8 mouse cellular contexts compared by ENCODE assay signal in the genomic region with DNA sequence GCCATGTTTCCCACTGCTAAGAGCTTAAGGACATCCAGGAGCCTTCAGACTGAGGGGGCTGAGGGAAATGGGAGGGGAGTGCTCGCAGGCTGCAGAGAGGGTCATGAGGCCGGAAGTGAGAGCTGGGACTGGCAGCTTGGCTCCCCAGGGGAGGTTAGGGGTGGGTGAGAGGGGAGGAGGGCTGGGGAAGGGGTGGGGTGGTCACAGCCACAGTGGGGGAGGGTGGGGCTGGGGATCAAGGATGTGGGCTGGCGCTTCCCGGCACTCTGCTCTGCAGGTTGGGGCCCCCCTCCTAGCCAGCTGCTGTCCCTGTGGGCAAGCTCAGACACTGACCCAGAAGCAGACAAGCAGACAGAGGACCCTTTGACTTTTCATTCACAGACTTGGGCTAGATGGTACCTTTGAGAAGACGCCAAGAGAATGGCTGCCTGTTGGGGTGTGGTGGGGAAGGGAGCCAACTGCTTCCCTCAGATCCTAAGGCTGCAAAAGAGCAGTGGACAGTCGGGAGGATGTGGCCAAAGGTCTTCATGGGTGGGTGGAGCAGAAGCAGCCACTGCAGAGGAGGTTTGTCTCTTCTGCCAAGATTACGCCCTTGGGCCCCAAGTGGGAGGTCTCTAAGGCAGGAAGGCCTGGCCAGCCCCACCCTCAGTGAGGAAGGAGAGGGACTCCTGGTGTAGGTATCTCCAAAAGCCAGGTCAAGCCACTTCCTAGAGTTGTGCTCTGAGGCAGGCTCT. TPM values are rescaled to one million over a fixed set of nuclear protein-coding genes. Genes with fewer than 3 reads are reported as not detected.
DNase-seq lines count a peak whose midpoint lies in the region; ATAC-seq and TF ChIP-seq lines count a peak whose summit lies in the region.

No protein-coding gene starts in this region.

- TF ChIP-seq CTCF in bone marrow, adult 2 months (IDR thresholded peaks at IDR 0.05; ENCODE audit: control insufficient read depth, insufficient read depth, low read length) = no peak

- peak overlapping the region; percentile 72 for H3K27ac ChIP-seq in hindbrain, embryonic 10.5 days
- H3K27ac ChIP-seq in hindbrain, embryonic 11.5 days (ENCODE audit: low read depth, low read length) = no peak overlapping the region
- peak overlapping the region; percentile 51 for H3K27ac ChIP-seq in bone marrow, adult 2 months (ENCODE audit: control insufficient read depth, insufficient read depth, low read depth, low read length, poor library complexity)
- H3K27ac ChIP-seq in heart, embryonic 11.5 days (ENCODE audit: low read depth, low read length) = peak overlapping the region; percentile 81
- peak overlapping the region; percentile 94 for H3K27ac ChIP-seq in kidney, embryonic 15.5 days
- peak overlapping the region; percentile 96 for H3K27ac ChIP-seq in stomach, embryonic 16.5 days (ENCODE audit: low read length)

- TF ChIP-seq POLR2A in bone marrow, adult 2 months (IDR thresholded peaks at IDR 0.05; ENCODE audit: borderline replicate concordance, control insufficient read depth, low read depth, low read length) = 0 out of 2 replicates have a peak, but pooled peaks have one; percentile 19

- H3K4me3 ChIP-seq in hindbrain, embryonic 10.5 days = peak overlapping the region; percentile 22; the same call in 1 of the 2 replicates
- no peak overlapping the region for H3K4me3 ChIP-seq in hindbrain, embryonic 11.5 days (ENCODE audit: low read depth, low read length)
- H3K4me3 ChIP-seq in bone marrow, adult 2 months (replicated peaks; ENCODE audit: control insufficient read depth, low read depth, low read length) = no peak overlapping the region
- peak overlapping the region; percentile 20 for H3K4me3 ChIP-seq in heart, embryonic 11.5 days (ENCODE audit: low read depth, low read length)
- peak overlapping the region; percentile 9; the same call in 1 of the 2 replicates for H3K4me3 ChIP-seq in kidney, embryonic 15.5 days (replicated peaks)
- H3K4me3 ChIP-seq in stomach, embryonic 16.5 days (replicated peaks; ENCODE audit: low read length) = 0 out of 2 replicates have a peak overlapping the region, but pooled peaks have one; percentile 3

- peaks cover 60% of the 10 kb centered on the region for H3K36me3 ChIP-seq in hindbrain, embryonic 10.5 days
- H3K36me3 ChIP-seq in hindbrain, embryonic 11.5 days (ENCODE audit: control insufficient read depth, insufficient read depth, low read length) = peaks cover 17% of the 10 kb centered on the region
- peaks cover 21% of the 10 kb centered on the region for H3K36me3 ChIP-seq in heart, embryonic 11.5 days (ENCODE audit: control insufficient read depth, insufficient read depth, low read length)
- H3K36me3 ChIP-seq in kidney, embryonic 15.5 days = peaks cover 43% of the 10 kb centered on the region
- peaks cover 14% of the 10 kb centered on the region for H3K36me3 ChIP-seq in stomach, embryonic 16.5 days (ENCODE audit: control insufficient read depth, insufficient read depth, low read length)

- peaks cover 68% of the 10 kb centered on the region for H3K4me1 ChIP-seq in hindbrain, embryonic 10.5 days (replicated peaks)
- H3K4me1 ChIP-seq in hindbrain, embryonic 11.5 days (replicated peaks; ENCODE audit: control insufficient read depth, insufficient read depth, low read length) = peaks cover 11% of the 10 kb centered on the region
- H3K4me1 ChIP-seq in bone marrow, adult 2 months (ENCODE audit: control insufficient read depth, insufficient read depth, low read length) = peaks cover 12% of the 10 kb centered on the region; the same call in 1 of the 2 replicates
- H3K4me1 ChIP-seq in heart, embryonic 11.5 days (ENCODE audit: control insufficient read depth, insufficient read depth, low read length) = peaks cover 64% of the 10 kb centered on the region
- H3K4me1 ChIP-seq in kidney, embryonic 15.5 days = peaks cover 76% of the 10 kb centered on the region
- peaks cover 75% of the 10 kb centered on the region for H3K4me1 ChIP-seq in stomach, embryonic 16.5 days (ENCODE audit: control insufficient read depth, insufficient read depth, low read length)

- no peaks in the 10 kb centered on the region for H3K9me3 ChIP-seq in hindbrain, embryonic 10.5 days
- no peaks in the 10 kb centered on the region for H3K9me3 ChIP-seq in hindbrain, embryonic 11.5 days (ENCODE audit: control insufficient read depth, low read length)
- no peaks in the 10 kb centered on the region for H3K9me3 ChIP-seq in heart, embryonic 11.5 days (replicated peaks; ENCODE audit: control insufficient read depth, low read length)
- no peaks in the 10 kb centered on the region for H3K9me3 ChIP-seq in kidney, embryonic 15.5 days (replicated peaks)
- H3K9me3 ChIP-seq in stomach, embryonic 16.5 days (replicated peaks; ENCODE audit: control insufficient read depth, low read length) = no peaks in the 10 kb centered on the region

- no peak for DNase-seq in hindbrain, embryonic 10.5 days (ENCODE audit: low spot score)
- DNase-seq in hindbrain, embryonic 11.5 days (ENCODE audit: low spot score) = no peak
- peak; percentile 84 for DNase-seq in lung, postnatal 36 days
- DNase-seq in right cerebral cortex, adult 18-20 months = no peak

- no peaks in the 10 kb centered on the region for H3K27me3 ChIP-seq in hindbrain, embryonic 10.5 days (ENCODE audit: insufficient read depth, poor library complexity, severe bottlenecking)
- H3K27me3 ChIP-seq in hindbrain, embryonic 11.5 days (ENCODE audit: control insufficient read depth, insufficient read depth, low read length) = no peaks in the 10 kb centered on the region
- no peaks in the 10 kb centered on the region for H3K27me3 ChIP-seq in heart, embryonic 11.5 days (ENCODE audit: control insufficient read depth, insufficient read depth, low read length)
- H3K27me3 ChIP-seq in kidney, embryonic 15.5 days = no peaks in the 10 kb centered on the region
- H3K27me3 ChIP-seq in stomach, embryonic 16.5 days (ENCODE audit: control insufficient read depth, insufficient read depth, low read length) = no peaks in the 10 kb centered on the region

- 31% methylated on average over 7 of the region's 7 CpGs for WGBS in hindbrain, embryonic 10.5 days
- WGBS in hindbrain, embryonic 11.5 days = 29% methylated on average over 7 of the region's 7 CpGs
- WGBS in bone marrow, adult 2 months = 2% methylated on average over 7 of the region's 7 CpGs
- WGBS in heart, embryonic 11.5 days (ENCODE audit: insufficient replicate concordance) = 20% methylated on average over 7 of the region's 7 CpGs
- WGBS in kidney, embryonic 15.5 days = 4% methylated on average over 6 of the region's 7 CpGs
- 19% methylated on average over 7 of the region's 7 CpGs for WGBS in stomach, embryonic 16.5 days

- ATAC-seq in hindbrain, embryonic 11.5 days (ENCODE audit: low FRiP score) = no peak
- peak; percentile 71 for ATAC-seq in heart, embryonic 11.5 days (replicated peaks; ENCODE audit: insufficient number of reproducible peaks, low FRiP score, low TSS enrichment)
- ATAC-seq in kidney, embryonic 15.5 days (replicated peaks; ENCODE audit: low FRiP score) = peak; percentile 49
- peak; percentile 46 for ATAC-seq in stomach, embryonic 16.5 days (ENCODE audit: insufficient read depth, low FRiP score)

- no peak overlapping the region for H3K4me2 ChIP-seq in hindbrain, embryonic 11.5 days (replicated peaks; ENCODE audit: low read depth, low read length)
- peak overlapping the region; percentile 41 for H3K4me2 ChIP-seq in heart, embryonic 11.5 days
- H3K4me2 ChIP-seq in kidney, embryonic 15.5 days = peak overlapping the region; percentile 42
- peak overlapping the region; percentile 40 for H3K4me2 ChIP-seq in stomach, embryonic 16.5 days (ENCODE audit: low read depth, low read length)

- no peak overlapping the region for H3K9ac ChIP-seq in hindbrain, embryonic 11.5 days (ENCODE audit: low read depth, low read length)
- H3K9ac ChIP-seq in heart, embryonic 11.5 days (ENCODE audit: low read depth, low read length) = peak overlapping the region; percentile 31; the same call in 1 of the 2 replicates
- H3K9ac ChIP-seq in kidney, embryonic 15.5 days = 0 out of 2 replicates have a peak overlapping the region, but pooled peaks have one; percentile 18
- H3K9ac ChIP-seq in stomach, embryonic 16.5 days (ENCODE audit: low read length) = peak overlapping the region; percentile 56

RNA-seq across cellular contexts. Expression of a gene that starts 46.5 kb away (rescaled TPM):
- 9.0 and 9.7 TPM in 2 replicates for polyA plus RNA-seq in hindbrain, embryonic 10.5 days (2016; fragmentation: Nextera tagmentation; extraction: Ambion mirVana)
- polyA plus RNA-seq in hindbrain, embryonic 11.5 days (2014; fragmentation: Nextera tagmentation; extraction: Ambion mirVana) = 6.8 and 9.0 TPM in 2 replicates
- polyA plus RNA-seq in bone marrow, adult 2 months (2011; ENCODE audit: insufficient read depth, insufficient read length, low replicate concordance, missing spikeins) = 20.1 and 21.7 TPM in 2 replicates
- polyA plus RNA-seq in heart, embryonic 11.5 days (2014; fragmentation: Nextera tagmentation; extraction: Ambion mirVana) = 7.0 and 9.1 TPM in 2 replicates
- 7.4 and 10.1 TPM in 2 replicates for polyA plus RNA-seq in kidney, embryonic 15.5 days (2015; fragmentation: Nextera tagmentation; extraction: Ambion mirVana)
- polyA plus RNA-seq in stomach, embryonic 16.5 days (2015; fragmentation: Nextera tagmentation; extraction: Ambion mirVana) = 4.9 and 7.1 TPM in 2 replicates

Comparison
In these comparisons a context has a peak if more than half of its experiments do, and no peak if none do; other contexts are left out.
1. H3K4me3 ChIP-seq: peak in hindbrain, embryonic 10.5 days (single experiment), heart, embryonic 11.5 days (single experiment), kidney, embryonic 15.5 days (single experiment) and stomach, embryonic 16.5 days (single experiment); none in hindbrain, embryonic 11.5 days (single experiment) and bone marrow, adult 2 months (single experiment).